Mouse (Mus musculus) hindbrain, postnatal 0 days (tissue): ENCODE measurements around the gene Fetub. TPM values are rescaled to one million over a fixed set of nuclear protein-coding genes. Genes with fewer than 3 reads are reported as not detected.

ENCODE experiments used
- ATAC-seq: fragments of 200-750 bp; cut with Nextera tagmentation; 2 replicates; pipeline ENCODE4 v1.8.0; 2017; ENCODE audit warnings: mild to moderate bottlenecking, moderate TSS enrichment, moderate library complexity
- DNase-seq: peaks from one replicate; pipeline ENCODE4 v3.0.0-alpha.2; 2015; ENCODE audit warnings: low spot score
- H3K27ac ChIP-seq: fragments of 300-500 bp; sonication (generic); 2 replicates; pipeline ENCODE4 v1.5.1; 2014; ENCODE audit warnings: mild to moderate bottlenecking
- H3K27me3 ChIP-seq: fragments of 300-500 bp; sonication (generic); 2 replicates; pipeline ENCODE4 v1.6.1; 2014; ENCODE audit warnings: low read length, mixed read lengths; ENCODE audit not compliant: insufficient read depth
- H3K36me3 ChIP-seq: fragments of 300-500 bp; sonication (generic); 2 replicates; pipeline ENCODE4 v1.6.1; 2014; ENCODE audit warnings: low read length, mixed read lengths; ENCODE audit not compliant: insufficient read depth
- H3K4me1 ChIP-seq: fragments of 300-500 bp; sonication (generic); 2 replicates; pipeline ENCODE4 v1.6.1; 2014; ENCODE audit warnings: antibody characterized with exemption, low read length, mixed read lengths; ENCODE audit not compliant: insufficient read depth
- H3K4me2 ChIP-seq: fragments of 300-500 bp; sonication (generic); 2 replicates; pipeline ENCODE4 v1.6.1; 2014; ENCODE audit warnings: low read depth, mild to moderate bottlenecking, low read length, moderate library complexity, mixed read lengths
- H3K4me3 ChIP-seq: fragments of 300-500 bp; sonication (generic); 2 replicates; pipeline ENCODE4 v1.5.1; 2014; ENCODE audit warnings: low read length
- H3K9ac ChIP-seq: fragments of 300-500 bp; sonication (generic); replicated peaks from 2 replicates; pipeline ENCODE4 v1.6.1; 2014; ENCODE audit warnings: mild to moderate bottlenecking, low read length, moderate library complexity, mixed read lengths
- H3K9me3 ChIP-seq: fragments of 300-500 bp; sonication (generic); 2 replicates; pipeline ENCODE4 v1.6.1; 2016; ENCODE audit warnings: low read length, mixed read lengths
- CTCF ChIP-seq: IDR thresholded peaks from 2 replicates; pipeline ENCODE4 v1.5.1; 2016; ENCODE audit warnings: antibody characterized with exemption, control low read depth, low read depth
- WGBS: fragments of 180-500 bp; shearing (Covaris S2); extraction: QIAGEN DNeasy Blood & Tissue Kit; methylation state at CpG from one replicate; pipeline ENCODE4 v1.1.7; 2014; 5-methylcytosine and 5-hydroxymethylcytosine counted together
- polyA plus RNA-seq: library from polyadenylated mRNA; unstranded; fragments of >200 nt; fragmentation: Nextera tagmentation; extraction: Ambion mirVana; gene quantifications from 2 replicates; pipeline ENCODE4 v1.2.1, GENCODE M21; 2015
- total RNA-seq: library from RNA; depleted of rRNA; stranded (reverse); fragments of >200 nt; gene quantifications from 2 replicates; pipeline ENCODE4 v1.2.3, GENCODE M21; 2014

Fetub gene
- total and polyA plus RNA-seq, 2 experiments from 2014 or later = 0.10 TPM; not detected in 1

DNA sequence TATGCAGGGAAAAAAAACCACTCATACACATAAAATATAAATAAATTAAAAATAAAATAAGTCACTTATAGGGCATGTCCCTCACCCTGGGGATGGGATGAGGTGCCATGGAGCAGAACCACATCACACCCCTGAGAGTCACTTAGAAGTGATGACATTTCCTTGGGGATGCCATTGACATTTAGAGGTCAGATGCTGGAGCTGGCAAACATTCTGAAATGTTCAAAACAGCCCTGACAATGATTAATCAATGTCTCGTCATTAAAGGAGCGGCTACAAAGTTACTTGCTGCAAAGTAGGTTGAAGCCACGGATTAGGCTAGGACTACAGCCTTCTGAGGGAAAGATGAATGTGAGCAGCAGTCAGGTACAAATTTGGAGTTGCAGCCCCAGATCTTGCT lies 16.8 kb upstream of the Fetub start:
- H3K4me2 ChIP-seq = no peak overlapping the region
- WGBS = 78% methylated on average over 3 of the region's 3 CpGs
- no peak overlapping the region for H3K27ac ChIP-seq
- no peak for TF ChIP-seq CTCF
- no peaks in the 10 kb centered on the region for H3K4me1 ChIP-seq
- no peaks in the 10 kb centered on the region for H3K27me3 ChIP-seq
- no peak for ATAC-seq
- no peak for DNase-seq
- H3K9me3 ChIP-seq = no peaks in the 10 kb centered on the region
- H3K4me3 ChIP-seq = no peak overlapping the region
- H3K9ac ChIP-seq = no peak overlapping the region
- H3K36me3 ChIP-seq = no peaks in the 10 kb centered on the region

DNA sequence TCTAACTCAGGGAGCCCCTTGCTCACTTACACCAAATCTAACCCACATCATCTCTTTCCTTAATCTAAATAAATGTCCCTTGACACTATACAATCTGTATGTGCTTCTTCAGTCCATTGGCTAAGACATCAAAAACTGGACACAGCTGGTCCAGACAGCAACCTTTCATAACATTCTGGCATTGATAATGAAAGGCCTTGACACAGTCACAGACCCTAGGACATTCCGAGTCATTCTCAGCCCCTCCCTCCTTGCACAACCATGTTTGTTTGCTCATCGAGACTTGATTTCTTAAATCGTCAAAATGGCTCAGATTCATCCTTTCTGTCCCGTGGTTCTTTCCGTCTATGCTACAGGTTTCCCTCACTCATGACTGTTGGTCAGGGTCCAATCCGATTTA lies 8.8 kb upstream of the Fetub start:
- no peaks in the 10 kb centered on the region for H3K27me3 ChIP-seq
- DNase-seq (no peak), ATAC-seq (no peak)
- H3K9me3 ChIP-seq = no peaks in the 10 kb centered on the region
- no peak overlapping the region for H3K9ac ChIP-seq
- 88% methylated on average over 6 of the region's 6 CpGs for WGBS
- no peaks in the 10 kb centered on the region for H3K4me1 ChIP-seq
- H3K4me3 ChIP-seq = no peak overlapping the region
- TF ChIP-seq CTCF = no peak
- H3K27ac ChIP-seq = no peak overlapping the region
- no peaks in the 10 kb centered on the region for H3K36me3 ChIP-seq
- no peak overlapping the region for H3K4me2 ChIP-seq

DNA sequence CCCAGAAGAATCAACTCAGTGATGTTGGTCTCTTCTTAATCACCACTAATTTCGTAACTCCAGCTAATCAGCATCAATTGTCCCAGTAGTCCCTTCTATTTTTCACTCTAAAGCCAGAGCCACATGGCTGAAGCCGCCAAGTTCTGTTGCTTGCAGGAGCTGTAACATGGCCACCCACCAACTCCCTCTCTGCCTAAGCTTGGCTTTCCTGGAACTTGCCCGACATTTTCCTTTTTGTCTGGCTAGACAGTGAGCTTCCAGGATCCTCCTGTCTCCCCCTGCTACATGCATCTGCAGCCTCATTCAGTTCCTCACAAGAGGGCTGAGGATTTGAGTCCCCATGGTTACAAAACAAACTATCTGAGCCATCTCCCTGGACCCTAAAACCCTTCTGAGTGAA lies 6.1 kb upstream of the Fetub start:
- no peaks in the 10 kb centered on the region for H3K36me3 ChIP-seq
- no peaks in the 10 kb centered on the region for H3K9me3 ChIP-seq
- TF ChIP-seq CTCF = no peak
- no peak overlapping the region for H3K27ac ChIP-seq
- no peak for DNase-seq
- H3K27me3 ChIP-seq = no peaks in the 10 kb centered on the region
- H3K9ac ChIP-seq = no peak overlapping the region
- no peak for ATAC-seq
- 74% methylated on average over 3 of the region's 3 CpGs for WGBS
- H3K4me1 ChIP-seq = no peaks in the 10 kb centered on the region
- no peak overlapping the region for H3K4me2 ChIP-seq
- H3K4me3 ChIP-seq = no peak overlapping the region

GRCm38 (mm10) chr16:22912886-22913285 lies 5.2 kb upstream of the Fetub start:
- no peak for TF ChIP-seq CTCF
- DNase-seq = no peak
- 75% methylated on average over 6 of the region's 6 CpGs for WGBS
- H3K4me2 ChIP-seq = no peak overlapping the region
- no peak overlapping the region for H3K27ac ChIP-seq
- no peaks in the 10 kb centered on the region for H3K9me3 ChIP-seq
- H3K9ac ChIP-seq = no peak overlapping the region
- H3K36me3 ChIP-seq = no peaks in the 10 kb centered on the region
- H3K27me3 ChIP-seq = no peaks in the 10 kb centered on the region
- no peak overlapping the region for H3K4me3 ChIP-seq
- H3K4me1 ChIP-seq = no peaks in the 10 kb centered on the region
- ATAC-seq = no peak

GRCm38 (mm10) chr16:22914276-22914675 lies 3.9 kb upstream of the Fetub start:
- Histone ChIP-seq H3K27me3 (no peaks in the 10 kb centered on the region), H3K9ac (no peak overlapping the region), H3K4me2 (no peak overlapping the region), H3K36me3 (no peaks in the 10 kb centered on the region), H3K9me3 (no peaks in the 10 kb centered on the region), H3K27ac (no peak overlapping the region), H3K4me1 (no peaks in the 10 kb centered on the region), H3K4me3 (no peak overlapping the region)
- TF ChIP-seq CTCF = no peak
- ATAC-seq = no peak
- DNase-seq = no peak

DNA sequence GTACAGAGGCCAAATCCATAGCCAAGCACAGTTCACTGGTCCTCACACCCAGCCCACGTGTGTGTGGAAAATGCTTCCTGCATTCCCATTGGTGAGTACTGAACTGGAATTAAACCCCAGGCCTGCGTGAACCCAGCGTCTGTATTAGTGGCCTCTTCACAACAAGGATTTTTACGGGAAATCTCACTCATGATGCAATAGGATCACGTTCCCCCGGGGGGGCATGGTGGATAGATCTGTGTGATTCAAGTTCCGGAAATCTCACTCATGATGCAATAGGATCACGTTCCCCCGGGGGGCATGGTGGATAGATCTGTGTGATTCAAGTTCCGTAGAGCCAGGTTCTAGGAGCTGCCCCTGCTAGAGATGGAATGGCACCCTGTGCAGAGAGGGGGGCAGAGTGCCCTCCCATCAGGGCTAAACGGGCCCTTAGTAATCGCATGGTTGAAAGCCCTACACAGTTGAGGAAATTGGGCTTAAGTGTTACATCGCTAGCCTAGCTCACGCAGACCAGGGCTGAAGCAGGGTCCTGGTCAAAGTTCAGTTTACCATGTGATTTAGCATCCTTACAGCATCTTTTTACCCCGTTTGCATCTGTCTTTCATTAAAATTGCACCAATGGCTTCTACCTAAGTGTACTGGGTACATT lies 654 bp downstream of the Fetub start:
- Histone ChIP-seq H3K27me3 (no peaks in the 10 kb centered on the region), H3K4me3 (no peak overlapping the region), H3K27ac (no peak overlapping the region), H3K4me2 (no peak overlapping the region), H3K4me1 (no peaks in the 10 kb centered on the region), H3K36me3 (no peaks in the 10 kb centered on the region), H3K9me3 (no peaks in the 10 kb centered on the region), H3K9ac (no peak overlapping the region)
- ATAC-seq (no peak), DNase-seq (no peak)
- no peak for TF ChIP-seq CTCF
- 74% methylated on average over 15 of the region's 15 CpGs for WGBS

- ATAC-seq = no peak
- no peak overlapping the region for H3K27ac ChIP-seq
These were observed 2.1 kb downstream of the Fetub start for GRCm38 (mm10) chr16:22919971-22920854.

More at GRCm38 (mm10) chr16:22919971-22920854, 2.1 kb downstream of the Fetub start:
- no peak overlapping the region for H3K4me2 ChIP-seq
- no peak overlapping the region for H3K9ac ChIP-seq
- no peak for DNase-seq
- 70% methylated on average over 18 of the region's 18 CpGs for WGBS
- no peaks in the 10 kb centered on the region for H3K27me3 ChIP-seq
- TF ChIP-seq CTCF = no peak
- H3K4me1 ChIP-seq = no peaks in the 10 kb centered on the region
- no peak overlapping the region for H3K4me3 ChIP-seq
- H3K36me3 ChIP-seq = no peaks in the 10 kb centered on the region
- no peaks in the 10 kb centered on the region for H3K9me3 ChIP-seq
